Mouse (Mus musculus): ENCODE results near the gene Lce1f. TPM values are rescaled to one million over a fixed set of nuclear protein-coding genes. Genes with fewer than 3 reads are reported as not detected.
"Not testable (repeated sequence)": the region's sequence is repeated elsewhere in the genome, so short reads cannot be mapped to it uniquely, and the experiment has no call there.

The Lce1f gene
- not detected in 2 replicates for total RNA-seq (2017)

DNA sequence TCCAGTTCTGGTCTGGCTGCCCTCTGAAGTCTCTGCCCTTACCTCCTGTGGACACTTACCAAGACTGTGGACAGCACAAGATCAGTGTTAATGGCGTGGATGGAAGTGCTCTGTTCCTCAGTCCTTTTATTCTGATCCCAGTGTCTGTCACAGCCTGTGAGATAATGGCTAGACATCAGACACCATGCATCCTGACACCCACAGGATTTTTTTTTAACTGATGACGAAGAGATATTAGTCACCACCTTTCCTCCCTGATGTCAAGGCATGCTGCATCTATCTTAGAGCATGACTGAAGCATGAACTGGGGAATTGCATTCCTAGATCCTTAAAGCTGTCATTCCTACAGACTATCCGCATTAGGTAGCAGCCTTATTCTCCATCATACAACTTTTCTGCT lies at the start of gene Lce1f:
Gene Lce1f, minus strand, starts transcription at position 101 of the 400 bp plus-strand sequence.
- no peak for ATAC-seq (replicated peaks; ENCODE audit: low read depth, poor library complexity, severe bottlenecking)

- no peak for ATAC-seq (replicated peaks; ENCODE audit: low read depth, poor library complexity, severe bottlenecking)
Observed at GRCm38 (mm10) chr3:92764965-92765364, 44.8 kb upstream of the Lce1f start, which contains the start of gene Lce1h. Lce1h (minus strand) TSS chr3:92765065.

GRCm38 (mm10) chr3:92753197-92753596 lies 33.0 kb upstream of the Lce1f start:
- no peak for ATAC-seq (replicated peaks; ENCODE audit: low read depth, poor library complexity, severe bottlenecking)

DNA sequence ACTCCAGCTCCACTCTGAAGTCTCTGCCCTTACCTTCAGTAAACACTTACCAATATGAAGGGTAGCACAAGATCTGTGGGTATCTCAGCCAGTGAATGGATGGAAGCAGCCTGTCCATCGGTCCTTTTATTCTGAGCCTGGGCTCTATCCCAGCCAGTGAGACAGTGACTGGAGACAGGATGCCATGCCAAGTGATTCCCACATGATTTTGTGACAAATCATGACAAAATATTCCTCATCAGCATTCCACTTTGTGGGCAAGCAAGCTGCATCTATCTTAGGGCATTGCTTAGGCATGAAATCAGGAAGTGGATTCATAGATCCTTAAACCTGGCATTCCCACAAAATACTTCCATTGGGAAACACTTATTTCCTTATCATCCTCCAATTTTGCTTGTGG lies 32.1 kb upstream of the Lce1f start, which contains the start of gene Lce1g:
Gene Lce1g, minus strand, starts transcription at position 101 of the 400 bp plus-strand sequence.
- no peak for ATAC-seq (replicated peaks; ENCODE audit: low read depth, poor library complexity, severe bottlenecking)

DNA sequence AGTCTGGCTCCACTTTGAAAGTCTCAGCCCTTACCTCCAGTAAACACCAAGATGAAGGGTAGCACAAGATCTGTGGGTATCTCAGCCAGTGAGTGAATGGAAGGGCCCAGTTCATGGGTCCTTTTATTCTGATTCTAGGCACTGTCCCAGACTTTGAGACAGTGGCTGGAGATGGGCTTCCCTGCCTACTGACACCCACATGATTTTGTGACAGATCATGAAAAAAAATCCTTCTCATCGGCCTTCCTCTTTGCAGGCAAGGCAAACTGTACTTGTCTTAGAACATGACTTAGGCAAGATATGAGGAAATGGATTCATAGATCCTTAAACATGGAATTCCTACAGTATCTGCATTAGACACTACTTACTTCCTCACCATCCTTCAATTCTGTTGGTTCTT lies 18.8 kb upstream of the Lce1f start, which contains the start of gene Gm38119:
Gene Gm38119, minus strand, starts transcription at position 101 of the 400 bp plus-strand sequence.
- no peak for ATAC-seq (replicated peaks; ENCODE audit: low read depth, poor library complexity, severe bottlenecking)

GRCm38 (mm10) chr3:92722631-92723030 lies 2.5 kb upstream of the Lce1f start:
- ATAC-seq (replicated peaks; ENCODE audit: low read depth, poor library complexity, severe bottlenecking): no peak

DNA sequence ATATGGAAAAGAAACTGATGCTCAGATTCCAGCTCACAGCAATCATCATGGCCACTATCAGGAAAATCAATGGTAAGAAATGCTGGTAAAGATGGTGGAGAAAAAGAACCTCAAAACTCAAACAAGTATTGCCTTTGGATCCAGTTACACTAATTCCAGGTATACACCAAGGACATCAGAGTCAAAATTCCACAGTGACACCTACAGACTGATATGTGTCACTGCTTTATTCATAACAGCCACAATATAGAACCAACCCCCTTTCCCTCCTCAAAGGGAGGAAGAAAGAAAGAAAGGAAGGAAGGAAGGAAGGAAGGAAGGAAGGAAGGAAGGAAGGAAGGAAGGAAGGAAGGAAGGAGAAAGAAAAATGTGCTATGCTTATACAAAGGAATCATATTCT lies 5.0 kb downstream of the Lce1f start:
- ATAC-seq (replicated peaks; ENCODE audit: low read depth, poor library complexity, severe bottlenecking): no peak

DNA sequence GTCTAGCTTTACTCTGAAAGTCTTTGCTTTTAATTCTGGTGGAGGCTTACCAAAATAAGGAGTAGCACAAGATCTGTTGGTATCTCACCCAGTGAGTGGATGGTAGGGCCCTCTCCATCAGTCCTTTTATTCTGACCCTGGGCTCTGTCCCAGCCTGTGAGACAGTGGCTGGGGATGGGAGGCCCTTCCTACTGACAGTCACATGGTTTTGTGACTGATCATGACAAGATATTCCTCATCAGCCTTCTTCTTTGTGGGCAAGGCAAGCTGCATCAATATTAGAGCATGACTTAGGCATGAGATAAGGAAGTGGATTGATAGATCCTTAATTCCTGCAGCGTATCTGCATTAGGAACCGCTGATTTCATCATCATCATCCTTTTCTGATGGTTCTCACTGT lies 11.2 kb downstream of the Lce1f start, which contains the start of gene Lce1e:
Gene Lce1e, minus strand, starts transcription at position 101 of the 400 bp plus-strand sequence.
- ATAC-seq (replicated peaks; ENCODE audit: low read depth, poor library complexity, severe bottlenecking): no peak

DNA sequence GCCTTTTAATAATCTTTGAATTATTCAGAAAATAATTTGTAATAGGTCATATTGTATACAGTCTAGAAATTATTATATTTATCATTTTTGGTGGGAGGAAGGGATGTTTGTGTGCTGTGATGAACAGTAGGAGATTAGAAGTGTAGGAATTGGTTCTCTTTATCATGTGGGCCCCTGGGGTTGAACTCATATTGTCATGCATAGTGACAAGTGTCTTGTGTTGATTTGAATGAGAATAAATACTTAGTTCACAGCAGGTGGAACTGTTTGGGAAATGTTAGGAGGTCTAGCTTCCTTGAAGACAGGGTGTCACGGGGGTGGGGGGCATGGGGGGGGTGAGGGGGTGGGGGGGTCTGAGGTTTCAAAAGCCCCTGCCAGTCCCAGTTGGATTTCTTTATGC lies 25.5 kb downstream of the Lce1f start:
- no peak for ATAC-seq (replicated peaks; ENCODE audit: low read depth, poor library complexity, severe bottlenecking)

GRCm38 (mm10) chr3:92691688-92692087 lies 28.5 kb downstream of the Lce1f start:
- ATAC-seq (replicated peaks; ENCODE audit: low read depth, poor library complexity, severe bottlenecking): no peak

DNA sequence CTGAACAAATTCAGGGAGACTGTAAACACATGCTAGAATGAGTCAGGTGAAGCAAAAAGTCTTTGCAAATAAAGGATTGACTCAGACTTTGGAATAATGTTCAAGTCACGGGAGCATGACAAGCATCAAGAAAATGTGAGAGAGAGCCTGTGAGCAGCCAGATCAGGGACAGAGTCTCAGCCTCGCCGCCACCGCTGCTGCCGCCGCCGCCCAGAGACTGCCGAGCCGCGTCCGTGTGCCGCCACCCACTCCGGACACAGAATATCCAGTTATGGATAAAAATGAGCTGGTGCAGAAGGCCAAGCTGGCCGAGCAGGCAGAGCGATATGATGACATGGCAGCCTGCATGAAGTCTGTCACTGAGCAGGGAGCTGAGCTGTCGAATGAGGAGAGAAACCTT lies 31.0 kb downstream of the Lce1f start:
- ATAC-seq (replicated peaks; ENCODE audit: low read depth, poor library complexity, severe bottlenecking): not testable (repeated sequence)

GRCm38 (mm10) chr3:92687110-92687509 lies 33.0 kb downstream of the Lce1f start, which contains the start of gene Lce1d:
Lce1d (minus strand) TSS chr3:92687210.
- ATAC-seq (replicated peaks; ENCODE audit: low read depth, poor library complexity, severe bottlenecking): no peak

DNA sequence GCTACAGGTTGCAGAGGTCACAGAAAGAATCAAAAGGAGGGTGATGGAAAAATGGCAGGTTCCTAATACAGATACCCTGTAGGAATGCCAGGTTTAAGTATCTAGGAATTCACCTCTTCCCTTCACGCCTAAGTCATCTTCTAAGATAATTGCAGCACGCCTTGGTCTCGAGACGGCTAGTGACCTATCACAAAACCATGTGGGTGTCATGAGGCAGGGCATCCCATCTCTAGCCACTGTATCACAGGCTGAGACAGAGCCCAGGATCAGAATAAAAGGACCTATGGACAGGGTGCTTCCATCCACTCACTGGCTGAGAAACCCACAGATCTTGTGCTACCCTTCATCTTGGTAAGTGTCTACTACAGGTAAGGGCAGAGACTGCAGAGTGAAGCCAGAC lies 41.2 kb downstream of the Lce1f start, which contains the start of gene Lce1c:
Gene Lce1c, plus strand, starts transcription at position 301 of the 400 bp plus-strand sequence.
- ATAC-seq (replicated peaks; ENCODE audit: low read depth, poor library complexity, severe bottlenecking): no peak

DNA sequence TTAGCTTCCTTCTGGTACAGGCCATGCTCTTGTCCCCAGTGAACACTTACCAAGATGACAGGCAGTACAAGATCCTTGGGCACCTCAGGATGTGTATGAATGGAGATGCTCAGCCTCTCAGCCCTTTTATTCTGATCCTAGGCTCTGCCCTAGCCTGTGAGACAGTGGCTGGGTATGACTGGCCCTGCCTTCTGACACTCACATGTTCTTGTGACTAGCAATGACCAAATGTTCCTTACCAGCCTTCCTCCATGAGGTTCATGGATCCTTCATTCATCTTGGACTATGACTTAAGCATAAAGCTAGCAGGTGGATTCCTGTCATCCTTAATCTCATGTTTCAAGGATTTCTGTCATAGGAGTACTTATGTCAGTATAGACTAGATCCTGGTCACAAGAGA lies 49.9 kb downstream of the Lce1f start, which contains the start of gene Lce1a2:
Gene Lce1a2, minus strand, starts transcription at position 101 of the 400 bp plus-strand sequence.
- ATAC-seq (replicated peaks; ENCODE audit: low read depth, poor library complexity, severe bottlenecking): no peak

Other genes starting within 250 kb of the Lce1f start
- gene Sprr1a, start 234.5 kb downstream of the Lce1f start, total RNA-seq (2017): not detected in 2 replicates
- gene Sprr4, start 219.9 kb downstream of the Lce1f start, total RNA-seq (2017): not detected in 2 replicates
- not detected in 2 replicates for gene 2310046K23Rik, start 185.8 kb downstream of the Lce1f start, total RNA-seq (2017)
- not detected in 2 replicates for gene Ivl, start 146.6 kb downstream of the Lce1f start, total RNA-seq (2017)
- gene Smcp, start 131.4 kb downstream of the Lce1f start, total RNA-seq (2017): not detected in 2 replicates
- gene 2210017I01Rik, start 112.9 kb downstream of the Lce1f start, total RNA-seq (2017): not detected in 2 replicates
- gene Lce6a, start 98.7 kb downstream of the Lce1f start, total RNA-seq (2017): not detected in 2 replicates
- not detected in 2 replicates for gene Lce1a1, start 72.0 kb downstream of the Lce1f start, total RNA-seq (2017)
- not detected in 2 replicates for gene Lce1b, start 63.4 kb downstream of the Lce1f start, total RNA-seq (2017)
- not detected in 2 replicates for gene Lce1a2, start 50.0 kb downstream of the Lce1f start, total RNA-seq (2017)
- gene Lce1c, start 41.1 kb downstream of the Lce1f start, total RNA-seq (2017): not detected in 2 replicates
- gene Lce1d, start 33.1 kb downstream of the Lce1f start, total RNA-seq (2017): not detected in 2 replicates
- gene Lce1e, start 11.3 kb downstream of the Lce1f start, total RNA-seq (2017): not detected in 2 replicates
- gene Gm38119, start 18.7 kb upstream of the Lce1f start, total RNA-seq (2017): not detected in 2 replicates
- gene Lce1g, start 32.0 kb upstream of the Lce1f start, total RNA-seq (2017): not detected in 2 replicates
- gene Lce1h, start 44.7 kb upstream of the Lce1f start, total RNA-seq (2017): not detected in 2 replicates
- not detected in 2 replicates for gene Lce1i, start 58.5 kb upstream of the Lce1f start, total RNA-seq (2017)
- gene Lce1j, start 70.2 kb upstream of the Lce1f start, total RNA-seq (2017): not detected in 2 replicates
- not detected in 2 replicates for gene Lce1k, start 87.5 kb upstream of the Lce1f start, total RNA-seq (2017)
- gene Kprp, start 106.9 kb upstream of the Lce1f start, total RNA-seq (2017): not detected in 2 replicates
- gene Lce1l, start 130.9 kb upstream of the Lce1f start, total RNA-seq (2017): not detected in 2 replicates
- gene 2310050C09Rik, start 149.9 kb upstream of the Lce1f start, total RNA-seq (2017): not detected in 2 replicates
- gene Lce3a, start 205.9 kb upstream of the Lce1f start, total RNA-seq (2017): not detected in 2 replicates
- gene Lce3b, start 212.6 kb upstream of the Lce1f start, total RNA-seq (2017): not detected in 2 replicates
- gene Lce3c, start 224.1 kb upstream of the Lce1f start, total RNA-seq (2017): not detected in 2 replicates
- not detected in 2 replicates for gene Lce3d, start 237.0 kb upstream of the Lce1f start, total RNA-seq (2017)
- gene Lce3e, start 246.7 kb upstream of the Lce1f start, total RNA-seq (2017): not detected in 2 replicates

Data from common myeloid progenitor, adult 5-6 weeks (primary cell).